Mouse (Mus musculus): Measurements from ENCODE around the gene Doc2g. TPM values are rescaled to one million over a fixed set of nuclear protein-coding genes. Genes with fewer than 3 reads are reported as not detected.
"Not testable (repeated sequence)": the region's sequence is repeated elsewhere in the genome, so short reads cannot be mapped to it uniquely, and the experiment has no call there.

Gene Doc2g
- polyA plus RNA-seq, 1 experiment from 2014 or later = 4.1 TPM

- H3K36me3 ChIP-seq (ENCODE audit: control insufficient read depth, insufficient read depth, low read length) = no peaks in the 10 kb centered on the region
- ATAC-seq (ENCODE audit: insufficient number of reproducible peaks, low FRiP score, low TSS enrichment, low read depth) = no peak
- H3K9ac ChIP-seq (ENCODE audit: low read length) = no peak overlapping the region
- no peaks in the 10 kb centered on the region; the same call in 1 of the 2 replicates for H3K9me3 ChIP-seq (ENCODE audit: control insufficient read depth, low read length)
- no peaks in the 10 kb centered on the region for H3K27me3 ChIP-seq (ENCODE audit: control insufficient read depth, insufficient read depth, low read length)
- H3K4me3 ChIP-seq (ENCODE audit: low read depth, low read length) = no peak overlapping the region
- no peak overlapping the region for H3K4me2 ChIP-seq (ENCODE audit: low read depth, severe bottlenecking)
- WGBS = 74% methylated on average over 14 of the region's 14 CpGs
- no peak overlapping the region for H3K27ac ChIP-seq (replicated peaks; ENCODE audit: low read depth, low read length)
- no peak for DNase-seq (ENCODE audit: low spot score)
- H3K4me1 ChIP-seq (ENCODE audit: control insufficient read depth, insufficient read depth, low read length) = no peaks in the 10 kb centered on the region
These were observed 39.0 kb downstream of the Doc2g start for GRCm38 (mm10) chr19:4042124-4042523.

- H3K4me1 ChIP-seq (ENCODE audit: control insufficient read depth, insufficient read depth, low read length); H3K9me3 ChIP-seq (ENCODE audit: control insufficient read depth, low read length); H3K27ac ChIP-seq (replicated peaks; ENCODE audit: low read depth, low read length); H3K4me3 ChIP-seq (ENCODE audit: low read depth, low read length); DNase-seq (ENCODE audit: low spot score); ATAC-seq (ENCODE audit: insufficient number of reproducible peaks, low FRiP score, low TSS enrichment, low read depth); H3K36me3 ChIP-seq (ENCODE audit: control insufficient read depth, insufficient read depth, low read length); H3K9ac ChIP-seq (ENCODE audit: low read length); H3K4me2 ChIP-seq (ENCODE audit: low read depth, severe bottlenecking); H3K27me3 ChIP-seq (ENCODE audit: control insufficient read depth, insufficient read depth, low read length): not testable (repeated sequence)
- 91% methylated on average over 5 of the region's 5 CpGs for WGBS
These were observed 41.0 kb downstream of the Doc2g start for GRCm38 (mm10) chr19:4044109-4044508.

- H3K9ac ChIP-seq (ENCODE audit: low read length) = no peak within 1 kb of the TSS
- 64% methylated on average over 16 of the region's 16 CpGs for WGBS
- H3K4me1 ChIP-seq (ENCODE audit: control insufficient read depth, insufficient read depth, low read length) = no peaks in the 10 kb centered on the region
- no peak within 1 kb of the TSS for H3K4me3 ChIP-seq (ENCODE audit: low read depth, low read length)
- DNase-seq (ENCODE audit: low spot score) (peak; percentile 38), ATAC-seq (ENCODE audit: insufficient number of reproducible peaks, low FRiP score, low TSS enrichment, low read depth) (no peak)
- no peak within 1 kb of the TSS for H3K4me2 ChIP-seq (ENCODE audit: low read depth, severe bottlenecking)
- no peaks in the 10 kb centered on the region for H3K36me3 ChIP-seq (ENCODE audit: control insufficient read depth, insufficient read depth, low read length)
- no peak within 1 kb of the TSS for H3K27ac ChIP-seq (replicated peaks; ENCODE audit: low read depth, low read length)
- no peaks in the 10 kb centered on the region for H3K27me3 ChIP-seq (ENCODE audit: control insufficient read depth, insufficient read depth, low read length)
- no peaks in the 10 kb centered on the region; the same call in 1 of the 2 replicates for H3K9me3 ChIP-seq (ENCODE audit: control insufficient read depth, low read length)
These were observed 43.1 kb downstream of the Doc2g start, which contains the start of gene Gstp2 for GRCm38 (mm10) chr19:4045966-4046865. TSS of gene Gstp2 (minus strand) at chr19:4046023.

GRCm38 (mm10) chr19:4046866-4047254, 43.7 kb downstream of the Doc2g start:
- Histone ChIP-seq H3K4me3 (ENCODE audit: low read depth, low read length) (no peak overlapping the region), H3K27me3 (ENCODE audit: control insufficient read depth, insufficient read depth, low read length) (no peaks in the 10 kb centered on the region), H3K27ac (replicated peaks; ENCODE audit: low read depth, low read length) (no peak overlapping the region), H3K9me3 (ENCODE audit: control insufficient read depth, low read length) (no peaks in the 10 kb centered on the region; the same call in 1 of the 2 replicates), H3K36me3 (ENCODE audit: control insufficient read depth, insufficient read depth, low read length) (no peaks in the 10 kb centered on the region), H3K4me1 (ENCODE audit: control insufficient read depth, insufficient read depth, low read length) (no peaks in the 10 kb centered on the region), H3K4me2 (ENCODE audit: low read depth, severe bottlenecking) (no peak overlapping the region), H3K9ac (ENCODE audit: low read length) (no peak overlapping the region)
- 80% methylated on average over 8 of the region's 8 CpGs for WGBS
- no peak for DNase-seq (ENCODE audit: low spot score)
- no peak for ATAC-seq (ENCODE audit: insufficient number of reproducible peaks, low FRiP score, low TSS enrichment, low read depth)

GRCm38 (mm10) chr19:4047859-4048258, 44.7 kb downstream of the Doc2g start:
- no peak overlapping the region for H3K4me2 ChIP-seq (ENCODE audit: low read depth, severe bottlenecking)
- WGBS = 18% methylated on average over 4 of the region's 4 CpGs
- H3K9me3 ChIP-seq (ENCODE audit: control insufficient read depth, low read length) = no peaks in the 10 kb centered on the region; the same call in 1 of the 2 replicates
- no peaks in the 10 kb centered on the region for H3K36me3 ChIP-seq (ENCODE audit: control insufficient read depth, insufficient read depth, low read length)
- H3K27ac ChIP-seq (replicated peaks; ENCODE audit: low read depth, low read length) = no peak overlapping the region
- ATAC-seq (ENCODE audit: insufficient number of reproducible peaks, low FRiP score, low TSS enrichment, low read depth) = no peak
- peak; percentile 90 for DNase-seq (ENCODE audit: low spot score)
- H3K4me1 ChIP-seq (ENCODE audit: control insufficient read depth, insufficient read depth, low read length) = no peaks in the 10 kb centered on the region
- H3K9ac ChIP-seq (ENCODE audit: low read length) = no peak overlapping the region
- no peaks in the 10 kb centered on the region for H3K27me3 ChIP-seq (ENCODE audit: control insufficient read depth, insufficient read depth, low read length)
- no peak overlapping the region for H3K4me3 ChIP-seq (ENCODE audit: low read depth, low read length)

- not testable (repeated sequence) for DNase-seq (ENCODE audit: low spot score); H3K27me3 ChIP-seq (ENCODE audit: control insufficient read depth, insufficient read depth, low read length); H3K36me3 ChIP-seq (ENCODE audit: control insufficient read depth, insufficient read depth, low read length); H3K27ac ChIP-seq (replicated peaks; ENCODE audit: low read depth, low read length); H3K9ac ChIP-seq (ENCODE audit: low read length); H3K4me1 ChIP-seq (ENCODE audit: control insufficient read depth, insufficient read depth, low read length); H3K9me3 ChIP-seq (ENCODE audit: control insufficient read depth, low read length); ATAC-seq (ENCODE audit: insufficient number of reproducible peaks, low FRiP score, low TSS enrichment, low read depth); H3K4me2 ChIP-seq (ENCODE audit: low read depth, severe bottlenecking); H3K4me3 ChIP-seq (ENCODE audit: low read depth, low read length)
- 82% methylated on average over 5 of the region's 5 CpGs for WGBS
These were observed 46.0 kb downstream of the Doc2g start for GRCm38 (mm10) chr19:4049069-4049468.

- Histone ChIP-seq H3K27me3 (ENCODE audit: control insufficient read depth, insufficient read depth, low read length) (no peaks in the 10 kb centered on the region), H3K9me3 (ENCODE audit: control insufficient read depth, low read length) (no peaks in the 10 kb centered on the region; the same call in 1 of the 2 replicates), H3K4me1 (ENCODE audit: control insufficient read depth, insufficient read depth, low read length) (no peaks in the 10 kb centered on the region), H3K9ac (ENCODE audit: low read length) (no peak overlapping the region), H3K4me2 (ENCODE audit: low read depth, severe bottlenecking) (no peak overlapping the region), H3K4me3 (ENCODE audit: low read depth, low read length) (no peak overlapping the region), H3K36me3 (ENCODE audit: control insufficient read depth, insufficient read depth, low read length) (no peaks in the 10 kb centered on the region), H3K27ac (replicated peaks; ENCODE audit: low read depth, low read length) (no peak overlapping the region)
- 93% methylated on average over 5 of the region's 5 CpGs for WGBS
- DNase-seq (ENCODE audit: low spot score) = no peak
- no peak for ATAC-seq (ENCODE audit: insufficient number of reproducible peaks, low FRiP score, low TSS enrichment, low read depth)
These were observed 47.9 kb downstream of the Doc2g start for GRCm38 (mm10) chr19:4051016-4051415.

GRCm38 (mm10) chr19:4051741-4052515, 48.8 kb downstream of the Doc2g start:
- H3K27ac ChIP-seq (replicated peaks; ENCODE audit: low read depth, low read length) = no peak overlapping the region
- H3K27me3 ChIP-seq (ENCODE audit: control insufficient read depth, insufficient read depth, low read length) = no peaks in the 10 kb centered on the region
- no peak overlapping the region for H3K9ac ChIP-seq (ENCODE audit: low read length)
- no peak for ATAC-seq (ENCODE audit: insufficient number of reproducible peaks, low FRiP score, low TSS enrichment, low read depth)
- H3K36me3 ChIP-seq (ENCODE audit: control insufficient read depth, insufficient read depth, low read length) = no peaks in the 10 kb centered on the region
- H3K4me1 ChIP-seq (ENCODE audit: control insufficient read depth, insufficient read depth, low read length) = no peaks in the 10 kb centered on the region
- no peaks in the 10 kb centered on the region for H3K9me3 ChIP-seq (ENCODE audit: control insufficient read depth, low read length)
- no peak overlapping the region for H3K4me2 ChIP-seq (ENCODE audit: low read depth, severe bottlenecking)
- H3K4me3 ChIP-seq (ENCODE audit: low read depth, low read length) = no peak overlapping the region
- 55% methylated on average over 10 of the region's 10 CpGs for WGBS
- peak; percentile 82 for DNase-seq (ENCODE audit: low spot score)

All from limb, embryonic 11.5 days (tissue).